Mouse (Mus musculus): ENCODE measurements at regions not wholly inside any gene's neighbourhood (a gene's known extent, or its start where the extent isn't known, plus 50 kb on each side); places are given as distances from the start of the nearest gene placed in this dataset.

- no peaks in the 10 kb centered on the region for H3K4me1 ChIP-seq (replicated peaks; ENCODE audit: control insufficient read depth, insufficient read depth, low read length)
- no peaks in the 10 kb centered on the region for H3K9me3 ChIP-seq (ENCODE audit: control insufficient read depth)
- H3K9ac ChIP-seq (ENCODE audit: low read depth, low read length): no peak overlapping the region
- H3K27ac ChIP-seq (ENCODE audit: low read depth, low read length): no peak overlapping the region
- no peaks in the 10 kb centered on the region for H3K36me3 ChIP-seq (ENCODE audit: control insufficient read depth, insufficient read depth)
- no peak overlapping the region for H3K4me2 ChIP-seq (replicated peaks; ENCODE audit: low read depth)
- WGBS: 73% methylated on average over 2 of the region's 2 CpGs
- no peak overlapping the region for H3K4me3 ChIP-seq (ENCODE audit: low read depth, low read length)
- ATAC-seq: no peak
- H3K27me3 ChIP-seq (replicated peaks; ENCODE audit: control insufficient read depth, insufficient read depth, low read length): no peaks in the 10 kb centered on the region
- no peak for TF ChIP-seq CTCF (IDR thresholded peaks at IDR 0.05; ENCODE audit: low read depth)
Observed at GRCm38 (mm10) chr1:193583791-193584190, 213.7 kb upstream of the Camk1g start.

- Histone ChIP-seq H3K4me3 (ENCODE audit: low read depth, low read length) (no peak overlapping the region), H3K9ac (ENCODE audit: low read depth, low read length) (no peak overlapping the region), H3K4me2 (replicated peaks; ENCODE audit: low read depth) (no peak overlapping the region), H3K27me3 (replicated peaks; ENCODE audit: control insufficient read depth, insufficient read depth, low read length) (no peaks in the 10 kb centered on the region), H3K9me3 (ENCODE audit: control insufficient read depth) (no peaks in the 10 kb centered on the region), H3K36me3 (ENCODE audit: control insufficient read depth, insufficient read depth) (no peaks in the 10 kb centered on the region), H3K4me1 (replicated peaks; ENCODE audit: control insufficient read depth, insufficient read depth, low read length) (no peaks in the 10 kb centered on the region), H3K27ac (ENCODE audit: low read depth, low read length) (no peak overlapping the region)
- 65% methylated on average over 4 of the region's 4 CpGs for WGBS
- no peak for TF ChIP-seq CTCF (IDR thresholded peaks at IDR 0.05; ENCODE audit: low read depth)
- ATAC-seq: no peak
Observed at GRCm38 (mm10) chr1:193580393-193580792, 210.3 kb upstream of the Camk1g start.

- Histone ChIP-seq H3K27ac (ENCODE audit: low read depth, low read length) (no peak overlapping the region), H3K4me1 (replicated peaks; ENCODE audit: control insufficient read depth, insufficient read depth, low read length) (no peaks in the 10 kb centered on the region), H3K4me2 (replicated peaks; ENCODE audit: low read depth) (no peak overlapping the region), H3K4me3 (ENCODE audit: low read depth, low read length) (no peak overlapping the region), H3K27me3 (replicated peaks; ENCODE audit: control insufficient read depth, insufficient read depth, low read length) (no peaks in the 10 kb centered on the region), H3K9ac (ENCODE audit: low read depth, low read length) (no peak overlapping the region), H3K36me3 (ENCODE audit: control insufficient read depth, insufficient read depth) (no peaks in the 10 kb centered on the region), H3K9me3 (ENCODE audit: control insufficient read depth) (no peaks in the 10 kb centered on the region)
- WGBS: 86% methylated on average over 3 of the region's 3 CpGs
- ATAC-seq: no peak
- no peak for TF ChIP-seq CTCF (IDR thresholded peaks at IDR 0.05; ENCODE audit: low read depth)
Observed at GRCm38 (mm10) chr1:193579671-193580070, 209.6 kb upstream of the Camk1g start.

- H3K9me3 ChIP-seq (ENCODE audit: control insufficient read depth): no peaks in the 10 kb centered on the region
- H3K4me3 ChIP-seq (ENCODE audit: low read depth, low read length): no peak overlapping the region
- WGBS: 93% methylated on average over 2 of the region's 2 CpGs
- H3K9ac ChIP-seq (ENCODE audit: low read depth, low read length): no peak overlapping the region
- no peaks in the 10 kb centered on the region for H3K27me3 ChIP-seq (replicated peaks; ENCODE audit: control insufficient read depth, insufficient read depth, low read length)
- no peaks in the 10 kb centered on the region for H3K4me1 ChIP-seq (replicated peaks; ENCODE audit: control insufficient read depth, insufficient read depth, low read length)
- no peak overlapping the region for H3K27ac ChIP-seq (ENCODE audit: low read depth, low read length)
- no peak for ATAC-seq
- no peak overlapping the region for H3K4me2 ChIP-seq (replicated peaks; ENCODE audit: low read depth)
- TF ChIP-seq CTCF (IDR thresholded peaks at IDR 0.05; ENCODE audit: low read depth): no peak
- no peaks in the 10 kb centered on the region for H3K36me3 ChIP-seq (ENCODE audit: control insufficient read depth, insufficient read depth)
Observed at GRCm38 (mm10) chr1:193578661-193579175, 208.6 kb upstream of the Camk1g start.

GRCm38 (mm10) chr1:193577821-193578220 is 207.7 kb upstream of the Camk1g start:
- Histone ChIP-seq H3K4me3 (ENCODE audit: low read depth, low read length) (no peak overlapping the region), H3K4me2 (replicated peaks; ENCODE audit: low read depth) (no peak overlapping the region), H3K9me3 (ENCODE audit: control insufficient read depth) (no peaks in the 10 kb centered on the region), H3K36me3 (ENCODE audit: control insufficient read depth, insufficient read depth) (no peaks in the 10 kb centered on the region), H3K9ac (ENCODE audit: low read depth, low read length) (no peak overlapping the region), H3K27me3 (replicated peaks; ENCODE audit: control insufficient read depth, insufficient read depth, low read length) (no peaks in the 10 kb centered on the region), H3K27ac (ENCODE audit: low read depth, low read length) (no peak overlapping the region), H3K4me1 (replicated peaks; ENCODE audit: control insufficient read depth, insufficient read depth, low read length) (no peaks in the 10 kb centered on the region)
- TF ChIP-seq CTCF (IDR thresholded peaks at IDR 0.05; ENCODE audit: low read depth): no peak
- 71% methylated on average over 2 of the region's 2 CpGs for WGBS
- no peak for ATAC-seq

- no peak overlapping the region for H3K4me3 ChIP-seq (ENCODE audit: low read depth, low read length)
- ATAC-seq: peak; percentile 64
- H3K9me3 ChIP-seq (ENCODE audit: control insufficient read depth): no peaks in the 10 kb centered on the region
- no peak overlapping the region for H3K9ac ChIP-seq (ENCODE audit: low read depth, low read length)
- H3K27ac ChIP-seq (ENCODE audit: low read depth, low read length): no peak overlapping the region
- no peak overlapping the region for H3K4me2 ChIP-seq (replicated peaks; ENCODE audit: low read depth)
- TF ChIP-seq CTCF (IDR thresholded peaks at IDR 0.05; ENCODE audit: low read depth): peak; percentile 91
- H3K4me1 ChIP-seq (replicated peaks; ENCODE audit: control insufficient read depth, insufficient read depth, low read length): no peaks in the 10 kb centered on the region
- WGBS: 8% methylated on average over 12 of the region's 12 CpGs
- H3K36me3 ChIP-seq (ENCODE audit: control insufficient read depth, insufficient read depth): no peaks in the 10 kb centered on the region
- no peaks in the 10 kb centered on the region for H3K27me3 ChIP-seq (replicated peaks; ENCODE audit: control insufficient read depth, insufficient read depth, low read length)
Observed at GRCm38 (mm10) chr1:193575986-193576713, 206.1 kb upstream of the Camk1g start.

All from intestine, postnatal 0 days (tissue).